ENCODE assay signal across 12 mouse cellular contexts in the genomic region with DNA sequence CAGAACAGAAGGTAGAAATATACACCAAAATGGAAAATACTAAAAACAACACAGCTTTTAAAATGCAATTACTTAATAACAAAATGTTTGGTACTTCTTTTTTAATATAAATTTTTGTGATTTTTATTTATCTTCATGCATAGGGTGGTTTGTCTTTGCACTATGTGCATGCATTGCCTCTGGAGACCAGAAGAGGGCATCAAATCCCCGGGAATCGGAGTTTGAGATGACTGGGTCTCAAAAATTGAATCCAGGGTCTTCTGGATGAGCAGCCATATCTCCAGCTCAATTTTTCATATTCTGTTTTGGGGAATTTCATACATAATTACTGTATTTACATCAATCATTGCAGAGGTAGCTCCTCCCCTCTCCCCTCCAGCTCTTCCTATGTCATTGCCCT.
DNase-seq lines count a peak whose midpoint lies in the region; ATAC-seq and TF ChIP-seq lines count a peak whose summit lies in the region.
"Had no signal": no experiment of that assay in that cellular context is flagged by ENCODE, and none has a peak within 500 bp of the region (broad histone marks: within the 10 kb centered on the region; RNA-seq: fewer than 3 reads in every experiment).

No protein-coding gene starts in this region.

- no peak overlapping the region for H3K4me2 ChIP-seq in kidney, postnatal 0 days (ENCODE audit: low read length)
- H3K4me2 ChIP-seq: lung, embryonic 15.5 days; midbrain, embryonic 15.5 days had no signal

- DNase-seq in cerebellum, postnatal 14 days, result peak; percentile 42 to 52
- no peak for DNase-seq in cerebellum, adult 11 months
- DNase-seq in kidney, postnatal 0 days (ENCODE audit: low spot score), result no peak
- no peak for DNase-seq in kidney, adult 9 months
- peak; percentile 11 for DNase-seq in thymus, postnatal 14 days
- DNase-seq in thymus, adult 18-20 months, result no peak
- DNase-seq in thymus, postnatal 4 days, result peak; percentile 28
- no peak for DNase-seq in yolk sac, embryonic 10.5 days (ENCODE audit: low spot score)
- DNase-seq: gastrocnemius, postnatal 25 days had no signal

- TF ChIP-seq CTCF in kidney, postnatal 0 days (IDR thresholded peaks at IDR 0.05; ENCODE audit: low read depth), result peak; percentile 62

- H3K36me3 ChIP-seq in kidney, postnatal 0 days (ENCODE audit: insufficient read depth, low read length), result no peaks in the 10 kb centered on the region
- H3K36me3 ChIP-seq: lung, embryonic 15.5 days; midbrain, embryonic 15.5 days had no signal

- H3K27ac ChIP-seq in kidney, postnatal 0 days, result no peak overlapping the region
- H3K27ac ChIP-seq: lung, embryonic 15.5 days; midbrain, embryonic 15.5 days had no signal

- H3K4me1 ChIP-seq in kidney, postnatal 0 days (replicated peaks; ENCODE audit: insufficient read depth, low read length), result 0 out of 2 replicates have a peak, but pooled peaks cover 1% of the 10 kb centered on the region

- 72% methylated on average over 2 of the region's 2 CpGs for WGBS in kidney, postnatal 0 days

- H3K9ac ChIP-seq in kidney, postnatal 0 days (ENCODE audit: low read depth, low read length), result no peak overlapping the region
- H3K9ac ChIP-seq: lung, embryonic 15.5 days; midbrain, embryonic 15.5 days had no signal

- H3K27me3 ChIP-seq in kidney, postnatal 0 days (ENCODE audit: insufficient read depth, low read length), result no peaks in the 10 kb centered on the region
- H3K27me3 ChIP-seq: lung, embryonic 15.5 days; midbrain, embryonic 15.5 days had no signal

- no peak for ATAC-seq in kidney, postnatal 0 days (replicated peaks; ENCODE audit: low FRiP score, low read depth)
- ATAC-seq: activated CD4-positive, CD25-positive, alpha-beta regulatory T cell, adult 4 months; midbrain, embryonic 15.5 days had no signal

- H3K9me3 ChIP-seq in kidney, postnatal 0 days (replicated peaks; ENCODE audit: low read length), result no peaks in the 10 kb centered on the region
- H3K9me3 ChIP-seq: lung, embryonic 15.5 days; midbrain, embryonic 15.5 days had no signal

- no peak overlapping the region for H3K4me3 ChIP-seq in kidney, postnatal 0 days (replicated peaks; ENCODE audit: low read depth, low read length)
- H3K4me3 ChIP-seq: lung, embryonic 15.5 days; midbrain, embryonic 15.5 days had no signal

Comparison
In these comparisons a context has a peak if more than half of its experiments do, and no peak if none do; other contexts are left out.
1. DNase-seq: peak in cerebellum, postnatal 14 days (2 of 2), thymus, postnatal 14 days (single experiment) and thymus, postnatal 4 days (single experiment); none in cerebellum, adult 11 months (single experiment), kidney, postnatal 0 days (single experiment), kidney, adult 9 months (single experiment), thymus, adult 18-20 months (0 of 2) and yolk sac, embryonic 10.5 days (single experiment).